Mouse (Mus musculus) lung, postnatal 14 days (tissue): ENCODE measurements at regions not wholly inside any gene's neighbourhood (a gene's known extent, or its start where the extent isn't known, plus 50 kb on each side); places are given as distances from the start of the nearest gene placed in this dataset.
"Not testable (repeated sequence)": the region's sequence is repeated elsewhere in the genome, so short reads cannot be mapped to it uniquely, and the experiment has no call there.

Experiments
- DNase-seq: peaks from one replicate; pipeline ENCODE4 v3.0.0; 2021

GRCm38 (mm10) chr12:113241373-113242193 is 55.9 kb downstream of the Tmem121 start:
- DNase-seq, result no peak

DNA sequence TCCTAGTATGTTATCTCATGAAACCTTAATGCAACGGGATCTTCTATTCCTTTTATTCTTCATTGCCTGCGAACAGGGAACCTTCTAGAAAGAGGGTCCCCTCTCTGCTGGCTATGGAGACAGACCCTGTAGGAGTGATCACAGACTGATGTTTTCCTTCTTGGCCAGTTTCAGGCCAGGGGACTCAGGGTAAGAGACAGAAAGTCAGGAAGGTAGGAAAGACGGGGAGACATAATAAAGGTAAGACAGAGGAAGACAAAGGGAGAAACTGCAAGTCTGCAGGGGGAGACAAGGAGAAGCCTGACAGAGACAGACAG is 56.4 kb downstream of the Tmem121 start:
- no peak for DNase-seq

GRCm38 (mm10) chr12:113244685-113245084 is 59.0 kb downstream of the Tmem121 start:
- DNase-seq, result no peak

DNA sequence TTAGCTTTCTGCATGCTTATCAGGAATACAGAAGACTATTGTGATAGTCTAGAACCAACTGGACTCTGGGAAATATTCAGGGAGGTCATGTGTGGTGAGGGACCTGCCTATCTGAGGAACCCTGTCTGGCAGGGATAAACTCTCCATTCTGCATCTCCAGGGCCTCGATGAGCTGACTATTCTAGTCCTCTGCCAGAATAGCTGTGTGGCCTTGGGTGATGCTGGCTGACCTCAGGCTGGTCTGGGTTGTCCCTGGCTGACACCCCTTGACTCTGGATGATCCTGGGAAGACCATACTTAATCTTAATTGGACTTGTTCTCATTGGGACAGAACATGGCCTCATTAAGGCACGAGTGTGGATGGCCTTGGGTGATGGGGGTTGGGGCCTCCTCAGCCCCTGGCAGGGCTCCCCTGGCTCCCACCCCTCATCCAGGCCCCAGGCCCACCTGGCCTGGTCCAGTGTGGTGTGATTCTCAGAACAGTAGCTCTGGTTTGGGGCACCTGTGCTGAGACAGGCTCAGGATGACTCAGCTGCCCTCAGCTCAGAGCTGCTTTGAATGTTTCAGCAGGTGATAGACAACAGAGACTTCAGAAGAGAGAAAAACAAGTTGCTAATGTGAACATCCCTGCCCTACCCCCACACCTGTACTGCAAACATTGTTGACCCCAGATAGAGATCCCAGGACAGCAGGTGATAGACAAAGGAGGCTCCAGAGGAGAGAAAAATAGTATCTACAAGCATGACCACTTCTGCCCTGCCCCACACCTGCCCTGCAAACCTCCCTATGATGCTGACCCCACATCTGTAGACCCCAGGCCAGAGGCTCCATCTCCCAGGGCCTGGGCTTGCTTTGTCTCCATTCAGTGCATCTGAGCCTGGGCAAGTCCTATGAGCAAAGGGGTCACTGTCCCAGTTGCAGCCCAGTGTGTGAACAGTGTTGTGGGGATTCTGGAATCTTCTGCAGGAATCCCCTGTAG is 68.0 kb downstream of the Tmem121 start:
- not testable (repeated sequence) for DNase-seq

GRCm38 (mm10) chr12:113255331-113255730 is 69.6 kb downstream of the Tmem121 start:
- no peak for DNase-seq

- no peak for DNase-seq
Measured at GRCm38 (mm10) chr12:113256628-113257027, 70.9 kb downstream of the Tmem121 start.

GRCm38 (mm10) chr12:113257243-113257642 is 71.5 kb downstream of the Tmem121 start:
- DNase-seq, result no peak

GRCm38 (mm10) chr12:113259476-113259875 is 73.7 kb downstream of the Tmem121 start:
- no peak for DNase-seq

GRCm38 (mm10) chr12:113260304-113260703 is 74.6 kb downstream of the Tmem121 start:
- no peak for DNase-seq

- no peak for DNase-seq
Measured at GRCm38 (mm10) chr12:113275934-113276333, 90.2 kb downstream of the Tmem121 start.

DNA sequence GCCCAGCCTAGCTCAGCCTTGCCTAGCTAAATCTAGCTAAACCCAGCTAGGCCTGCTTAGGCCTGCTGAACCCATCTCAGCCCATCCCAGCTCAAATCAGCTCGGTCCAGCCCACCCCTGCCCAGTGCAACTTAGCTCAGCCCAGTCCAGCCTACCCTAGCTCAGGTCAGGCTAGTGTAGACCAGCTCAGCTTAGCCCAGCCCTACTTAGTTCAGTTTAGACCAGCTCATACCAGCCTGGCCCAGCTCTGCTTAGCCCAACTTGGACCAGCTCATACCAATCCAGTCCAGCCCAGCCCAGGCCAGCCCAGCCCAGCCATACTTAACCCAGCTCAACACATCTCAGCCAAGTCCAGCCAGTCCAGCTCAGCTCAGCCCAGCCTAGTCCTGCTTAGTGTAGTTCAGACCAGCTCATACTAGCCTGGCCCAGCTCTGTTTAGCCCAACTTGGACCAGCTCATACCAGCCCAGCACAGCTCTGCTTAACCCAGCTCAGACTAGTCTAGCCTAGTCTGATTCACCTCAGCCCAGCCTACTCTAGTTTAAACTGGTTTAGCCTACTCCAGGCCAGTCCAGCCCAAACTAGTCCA is 90.7 kb downstream of the Tmem121 start:
- no peak for DNase-seq

DNA sequence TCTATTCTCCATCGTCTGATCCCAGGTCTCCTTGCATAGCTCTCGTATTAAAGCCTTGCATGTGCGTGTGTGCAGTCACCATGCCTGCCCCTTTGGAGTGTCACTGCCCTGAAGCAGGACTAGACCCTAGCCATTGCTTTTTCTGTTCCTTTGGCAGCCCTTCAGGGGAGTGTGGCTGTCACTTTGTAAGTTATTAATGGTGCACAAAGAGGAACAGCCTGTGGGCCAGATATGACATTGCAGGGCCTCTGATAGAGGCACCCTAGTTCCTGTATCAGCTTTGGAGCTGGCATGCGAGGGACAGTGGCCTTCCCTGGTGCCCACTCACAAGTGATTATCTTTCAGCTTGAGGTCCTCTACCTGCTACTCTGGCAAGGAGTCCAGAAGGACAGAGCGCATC is 92.0 kb downstream of the Tmem121 start:
- no peak for DNase-seq

DNA sequence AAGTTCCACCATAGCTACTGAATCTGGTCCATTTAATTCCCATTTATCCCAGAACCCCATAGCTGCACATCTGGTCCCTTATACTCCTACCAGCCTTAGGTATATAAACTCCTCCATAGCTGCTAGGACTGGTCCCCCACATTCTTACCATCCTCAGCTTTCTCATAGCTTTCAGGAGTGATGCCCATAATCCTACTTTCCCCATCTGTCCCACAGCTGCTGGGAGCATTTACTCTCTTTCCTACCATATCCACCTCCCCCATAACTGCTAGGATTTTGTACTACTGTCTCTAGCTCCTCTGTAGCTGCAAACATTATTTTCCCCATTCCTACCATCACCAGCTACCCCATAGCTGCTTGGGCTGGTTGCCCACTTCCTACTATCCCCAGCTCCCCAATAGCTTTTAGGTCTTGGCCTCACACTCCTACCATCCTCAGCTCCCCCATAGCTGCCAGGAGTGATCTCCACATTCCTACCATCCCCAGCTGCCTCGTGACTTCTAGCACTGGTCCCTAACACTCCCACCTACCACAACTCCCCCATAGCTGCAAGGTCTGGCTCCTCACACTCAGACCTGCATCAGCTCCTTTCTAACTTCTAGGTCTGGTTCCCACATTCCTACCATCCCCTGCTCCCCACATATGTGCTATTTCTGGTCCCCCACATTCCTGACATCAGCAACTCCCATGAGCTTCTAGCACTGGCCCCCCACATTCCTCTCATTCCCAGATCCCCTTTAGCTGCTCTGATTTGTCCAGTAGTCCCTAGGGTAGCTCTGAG is 106.5 kb downstream of the Tmem121 start:
- no peak for DNase-seq

GRCm38 (mm10) chr12:113295924-113296323 is 110.2 kb downstream of the Tmem121 start:
- DNase-seq, result no peak

DNA sequence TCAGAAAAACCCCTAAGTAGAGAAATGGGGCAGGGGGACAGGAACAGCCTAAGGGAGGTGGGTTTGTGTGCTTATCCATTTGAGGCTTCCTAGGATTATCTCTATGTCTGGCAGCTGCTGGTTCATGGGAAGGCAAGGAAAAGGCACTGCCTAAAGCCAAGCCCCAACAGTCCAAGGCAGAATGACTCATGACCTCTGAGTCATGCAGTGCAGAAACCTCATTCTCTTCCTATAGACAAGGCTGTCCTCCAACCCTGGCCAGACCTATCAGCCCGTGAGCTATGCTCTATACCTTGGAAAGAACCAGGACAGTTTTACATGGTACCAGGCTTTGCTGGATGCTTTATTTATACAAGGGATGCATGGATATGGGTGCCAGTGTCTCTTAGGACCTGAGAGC is 120.2 kb downstream of the Tmem121 start:
- no peak for DNase-seq

GRCm38 (mm10) chr12:113313319-113313718 is 127.6 kb downstream of the Tmem121 start:
- DNase-seq, result no peak

DNA sequence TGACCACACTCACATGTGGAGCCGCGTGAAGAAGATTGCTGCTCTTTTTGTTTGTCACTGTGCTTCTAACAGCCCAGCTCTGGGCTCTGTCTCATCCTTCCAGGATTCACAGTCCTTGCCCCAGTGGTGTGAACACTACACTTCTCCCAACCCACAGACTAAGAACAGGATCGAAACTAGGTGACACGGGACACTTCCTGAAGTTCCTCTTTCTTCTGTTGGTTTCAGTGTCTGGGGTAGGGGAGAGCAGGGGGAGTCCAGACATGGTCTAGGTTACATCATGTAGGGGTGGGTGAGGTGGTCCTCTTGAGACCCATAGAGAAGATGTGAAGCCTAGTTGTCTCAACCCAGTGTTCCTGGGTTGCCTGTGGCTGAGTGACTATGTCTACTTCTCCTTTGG is 128.9 kb downstream of the Tmem121 start:
- no peak for DNase-seq

GRCm38 (mm10) chr12:113321086-113321485 is 135.4 kb downstream of the Tmem121 start:
- DNase-seq, result no peak

- DNase-seq, result no peak
Measured at GRCm38 (mm10) chr12:113322173-113322572, 136.4 kb downstream of the Tmem121 start.

DNA sequence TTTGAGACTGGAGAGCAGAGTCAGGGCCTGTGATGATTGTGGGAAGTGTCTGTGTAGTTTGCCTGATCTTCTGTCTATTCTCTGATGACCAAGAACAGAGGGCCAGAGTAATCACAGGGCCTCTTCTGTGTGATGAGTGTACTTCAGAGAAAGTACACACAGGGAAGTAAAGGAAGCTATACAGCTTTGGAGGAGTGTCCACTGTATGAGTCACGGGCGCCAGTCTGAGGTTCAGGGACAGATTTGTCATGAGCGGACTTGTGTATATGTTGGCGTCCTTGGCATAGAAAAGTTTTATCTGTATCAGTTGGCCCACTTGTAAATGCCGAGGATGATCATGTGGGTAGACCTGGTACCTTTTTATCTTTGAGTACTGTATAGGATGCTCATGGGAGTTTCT is 142.1 kb downstream of the Tmem121 start:
- no peak for DNase-seq

DNA sequence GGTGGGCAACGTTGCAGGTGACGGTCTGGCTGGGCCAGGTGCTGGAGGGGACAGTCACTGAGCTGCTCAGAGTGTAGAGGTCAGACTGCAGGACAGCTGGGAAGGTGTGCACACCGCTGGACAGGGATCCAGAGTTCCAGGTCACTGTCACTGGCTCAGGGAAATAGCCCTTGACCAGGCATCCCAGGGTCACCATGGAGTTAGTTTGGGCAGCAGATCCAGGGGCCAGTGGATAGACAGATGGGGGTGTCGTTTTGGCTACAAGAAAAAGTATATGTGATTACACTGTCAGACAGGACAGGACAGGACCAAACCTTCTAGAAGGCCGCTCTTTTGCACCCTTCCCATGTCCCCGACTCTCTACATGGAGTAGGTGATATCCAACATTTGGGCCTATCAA is 144.5 kb downstream of the Tmem121 start:
- no peak for DNase-seq

DNA sequence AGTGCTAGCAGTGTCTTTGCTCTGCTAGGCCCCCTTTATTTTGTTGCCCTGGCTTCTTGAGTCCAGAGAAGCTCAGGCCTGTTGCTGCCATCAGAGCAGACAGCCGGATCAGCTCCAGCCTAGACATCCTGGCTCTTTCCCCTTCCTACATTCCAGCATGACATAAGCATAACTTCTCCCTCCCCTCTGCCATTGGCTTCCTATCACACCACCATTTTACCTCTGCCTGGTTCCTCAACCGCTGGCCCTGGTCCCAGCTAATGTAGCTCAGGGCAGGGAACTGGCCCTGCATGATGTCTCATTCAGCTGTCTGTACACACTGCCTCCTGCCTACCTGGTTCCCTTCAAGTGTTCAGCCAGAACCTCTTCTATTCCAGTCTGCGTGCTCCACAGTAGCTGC is 146.5 kb downstream of the Tmem121 start:
- DNase-seq, result peak; percentile 4

- no peak for DNase-seq
Measured at GRCm38 (mm10) chr12:113333399-113333798, 147.7 kb downstream of the Tmem121 start.
